Mouse (Mus musculus): ENCODE data around the gene Map2k7. TPM values are rescaled to one million over a fixed set of nuclear protein-coding genes. Genes with fewer than 3 reads are reported as not detected.

The Map2k7 gene
- polyA plus RNA-seq, 1 experiment from 2014 or later = 20.3 TPM

DNA sequence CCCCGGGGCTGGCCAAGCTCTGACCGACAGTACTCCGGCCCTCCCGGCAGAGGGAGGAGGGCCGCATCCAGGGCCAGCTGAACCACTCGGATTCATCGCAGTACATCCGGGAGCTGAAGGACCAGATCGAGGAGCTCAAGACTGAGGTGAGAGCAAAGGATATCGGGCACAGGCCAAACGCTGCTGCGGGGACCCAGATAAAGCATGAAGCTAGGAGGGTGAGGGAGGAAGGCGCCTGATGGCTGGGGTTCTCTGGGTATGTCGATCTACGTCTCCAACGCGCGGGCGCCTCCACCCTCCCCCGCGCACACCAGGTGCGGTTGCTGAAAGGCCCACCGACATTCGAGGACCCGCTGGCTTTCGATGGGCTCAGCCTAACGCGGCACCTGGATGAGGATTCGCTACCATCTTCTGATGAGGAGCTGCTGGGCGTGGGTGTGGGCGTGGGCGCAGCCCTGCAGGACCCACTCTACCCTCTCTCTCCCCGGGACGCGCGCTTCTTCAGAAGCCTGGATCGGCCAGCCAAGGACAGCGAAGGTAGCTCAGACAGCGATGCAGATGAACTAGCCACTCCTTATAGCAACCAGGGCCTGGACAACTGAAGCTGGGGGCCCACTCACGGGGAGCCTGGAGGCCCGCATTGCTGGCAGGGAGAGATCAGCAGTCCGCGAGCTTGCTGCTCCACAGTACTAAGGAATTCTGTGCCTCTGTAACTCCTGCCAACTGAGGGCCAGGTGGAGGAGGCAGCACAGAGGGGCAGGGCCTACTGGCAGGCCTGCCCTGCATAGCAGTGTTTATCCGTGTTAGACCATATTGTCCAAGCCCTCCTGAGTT lies 32.1 kb upstream of the Map2k7 start:
- 11% methylated on average over 44 of the region's 44 CpGs for WGBS
- H3K36me3 ChIP-seq (ENCODE audit: control insufficient read depth, insufficient read depth, low read length) = peaks cover 76% of the 10 kb centered on the region
- ATAC-seq (peak; percentile 38), DNase-seq (ENCODE audit: low spot score) (no peak)
- H3K27me3 ChIP-seq (replicated peaks; ENCODE audit: control insufficient read depth, insufficient read depth, low read length) = peaks cover 15% of the 10 kb centered on the region
- H3K9ac ChIP-seq (ENCODE audit: low read length) = peak overlapping the region; percentile 25; the same call in 1 of the 2 replicates
- peaks cover 3% of the 10 kb centered on the region; the same call in 1 of the 2 replicates for H3K4me1 ChIP-seq (ENCODE audit: control insufficient read depth, insufficient read depth, low read length)
- no peak overlapping the region for H3K4me3 ChIP-seq (ENCODE audit: low read depth, low read length)
- H3K4me2 ChIP-seq (ENCODE audit: low read length) = peak overlapping the region; percentile 12; the same call in 1 of the 2 replicates
- H3K9me3 ChIP-seq (replicated peaks; ENCODE audit: control insufficient read depth, low read length) = no peaks in the 10 kb centered on the region
- H3K27ac ChIP-seq (ENCODE audit: low read depth, low read length) = no peak overlapping the region

DNA sequence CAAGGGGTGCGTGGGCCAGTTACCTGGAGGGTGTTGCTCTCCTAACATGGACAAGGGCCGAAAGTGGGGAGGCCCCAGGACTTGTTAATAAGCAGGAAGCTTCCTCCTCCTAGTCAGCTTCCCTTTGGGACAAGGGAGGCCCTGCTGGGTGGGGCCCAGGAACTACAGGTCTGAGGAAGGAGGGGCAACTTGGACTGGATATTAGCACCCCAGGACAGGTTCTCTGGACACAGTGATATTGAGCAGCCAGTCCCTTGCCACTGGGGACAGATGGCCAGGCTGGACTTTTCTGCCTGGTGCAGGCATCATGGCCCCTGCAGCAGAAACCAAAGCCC lies 31.6 kb upstream of the Map2k7 start:
- H3K4me3 ChIP-seq (ENCODE audit: low read depth, low read length) = no peak overlapping the region
- DNase-seq (ENCODE audit: low spot score) (no peak), ATAC-seq (no peak)
- H3K4me1 ChIP-seq (ENCODE audit: control insufficient read depth, insufficient read depth, low read length) = peaks cover 3% of the 10 kb centered on the region; the same call in 1 of the 2 replicates
- H3K27me3 ChIP-seq (replicated peaks; ENCODE audit: control insufficient read depth, insufficient read depth, low read length) = peaks cover 15% of the 10 kb centered on the region
- 49% methylated on average over 2 of the region's 2 CpGs for WGBS
- no peaks in the 10 kb centered on the region for H3K9me3 ChIP-seq (replicated peaks; ENCODE audit: control insufficient read depth, low read length)
- H3K9ac ChIP-seq (ENCODE audit: low read length) = peak overlapping the region; percentile 25; the same call in 1 of the 2 replicates
- H3K4me2 ChIP-seq (ENCODE audit: low read length) = no peak overlapping the region
- no peak overlapping the region for H3K27ac ChIP-seq (ENCODE audit: low read depth, low read length)
- peaks cover 74% of the 10 kb centered on the region for H3K36me3 ChIP-seq (ENCODE audit: control insufficient read depth, insufficient read depth, low read length)

DNA sequence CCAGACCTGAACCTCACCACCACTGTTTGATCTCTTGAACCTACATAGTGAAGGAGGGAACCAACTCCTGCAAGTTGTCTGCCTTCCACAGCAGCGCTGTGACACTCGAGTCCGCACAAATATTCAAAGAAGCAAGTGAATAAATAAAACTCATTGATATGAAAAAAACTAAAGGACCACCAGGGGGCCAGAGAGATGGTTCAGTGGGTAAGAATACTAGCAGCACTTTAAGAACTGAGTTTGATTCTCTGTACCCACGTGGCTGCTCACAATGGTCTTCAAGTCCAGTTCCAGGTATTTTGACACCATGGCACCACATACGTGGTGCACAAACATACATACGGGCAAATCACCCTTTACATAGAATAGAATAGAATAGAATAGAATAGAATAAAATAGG lies 27.4 kb upstream of the Map2k7 start:
- Histone ChIP-seq H3K27me3 (replicated peaks; ENCODE audit: control insufficient read depth, insufficient read depth, low read length) (0 out of 2 replicates have a peak, but pooled peaks cover 3% of the 10 kb centered on the region), H3K4me2 (ENCODE audit: low read length) (no peak overlapping the region), H3K4me3 (ENCODE audit: low read depth, low read length) (no peak overlapping the region), H3K27ac (ENCODE audit: low read depth, low read length) (no peak overlapping the region), H3K4me1 (ENCODE audit: control insufficient read depth, insufficient read depth, low read length) (peaks cover 35% of the 10 kb centered on the region), H3K9ac (ENCODE audit: low read length) (no peak overlapping the region), H3K9me3 (replicated peaks; ENCODE audit: control insufficient read depth, low read length) (no peaks in the 10 kb centered on the region), H3K36me3 (ENCODE audit: control insufficient read depth, insufficient read depth, low read length) (peaks cover 59% of the 10 kb centered on the region)
- ATAC-seq = no peak
- 64% methylated on average over 6 of the region's 6 CpGs for WGBS
- DNase-seq (ENCODE audit: low spot score) = no peak

DNA sequence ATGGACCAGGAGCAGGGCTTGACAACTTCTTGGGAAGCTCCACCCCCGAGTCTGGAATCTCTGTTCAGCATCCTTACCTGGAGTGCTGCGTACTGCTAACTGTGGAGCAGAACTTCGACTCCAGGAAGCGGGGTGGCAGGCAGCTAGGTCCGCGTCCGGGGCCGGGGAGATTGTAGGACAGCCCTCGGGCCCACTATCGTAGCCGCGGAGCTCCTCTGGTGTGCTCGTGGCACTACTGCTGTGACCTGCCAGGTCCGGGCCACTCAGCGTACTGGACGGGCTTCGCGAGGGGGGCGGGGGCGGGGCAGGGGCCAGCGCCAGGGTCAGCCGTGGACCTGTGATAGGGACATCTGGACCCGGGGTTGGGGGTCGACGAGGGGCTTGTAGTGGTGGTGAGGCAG lies 25.7 kb upstream of the Map2k7 start:
- Histone ChIP-seq H3K4me1 (ENCODE audit: control insufficient read depth, insufficient read depth, low read length) (peaks cover 36% of the 10 kb centered on the region), H3K4me2 (ENCODE audit: low read length) (peak overlapping the region; percentile 83), H3K4me3 (ENCODE audit: low read depth, low read length) (peak overlapping the region; percentile 41), H3K27me3 (replicated peaks; ENCODE audit: control insufficient read depth, insufficient read depth, low read length) (no peaks in the 10 kb centered on the region), H3K9ac (ENCODE audit: low read length) (peak overlapping the region; percentile 62), H3K9me3 (replicated peaks; ENCODE audit: control insufficient read depth, low read length) (no peaks in the 10 kb centered on the region), H3K27ac (ENCODE audit: low read depth, low read length) (peak overlapping the region; percentile 27; the same call in 1 of the 2 replicates), H3K36me3 (ENCODE audit: control insufficient read depth, insufficient read depth, low read length) (peaks cover 43% of the 10 kb centered on the region)
- ATAC-seq (peak; percentile 2; the same call in 1 of the 2 replicates), DNase-seq (ENCODE audit: low spot score) (no peak)
- WGBS = 4% methylated on average over 25 of the region's 25 CpGs

DNA sequence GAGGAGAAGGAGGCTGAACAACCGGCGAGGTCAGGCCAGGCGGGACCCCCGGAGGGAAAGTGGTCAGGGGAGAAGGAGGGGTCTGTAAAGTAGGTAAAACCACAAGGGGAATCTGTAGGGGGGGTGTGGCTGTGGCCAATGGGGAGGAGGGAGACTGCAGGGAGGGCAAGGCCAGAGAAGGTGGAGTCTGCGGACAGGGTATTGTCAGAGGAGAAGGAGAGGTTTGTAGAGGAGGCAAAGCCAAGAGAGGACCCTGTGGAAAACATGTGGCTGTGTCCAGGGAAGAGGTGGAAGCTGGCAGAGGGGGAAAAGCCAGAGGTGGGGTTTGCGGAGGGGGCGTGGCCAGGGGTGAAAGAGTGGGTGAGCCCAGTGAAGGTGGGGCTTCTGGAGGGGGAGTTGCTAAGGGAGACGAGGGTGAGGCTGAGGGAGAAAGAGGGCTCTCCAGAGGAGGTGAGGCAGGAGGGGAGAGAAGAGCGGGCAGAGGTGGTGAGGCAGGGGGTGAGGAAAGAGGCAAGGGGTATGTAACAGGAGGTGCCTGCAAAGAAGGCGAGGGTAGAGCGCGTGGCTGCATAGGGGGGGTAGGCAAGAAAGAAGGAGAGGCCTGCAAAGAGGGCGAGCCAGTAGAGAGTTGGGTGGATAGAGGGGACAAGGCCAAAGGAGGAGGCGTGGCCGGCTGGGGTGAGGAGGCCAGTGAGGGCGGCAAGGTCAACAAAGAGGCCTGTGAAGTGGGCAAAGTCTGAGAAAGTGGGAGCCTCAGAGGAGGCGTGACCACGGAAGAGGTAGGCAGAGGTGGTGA lies 25.1 kb upstream of the Map2k7 start:
- 7% methylated on average over 18 of the region's 18 CpGs for WGBS
- Histone ChIP-seq H3K27me3 (replicated peaks; ENCODE audit: control insufficient read depth, insufficient read depth, low read length) (no peaks in the 10 kb centered on the region), H3K9me3 (replicated peaks; ENCODE audit: control insufficient read depth, low read length) (no peaks in the 10 kb centered on the region), H3K9ac (ENCODE audit: low read length) (peak overlapping the region; percentile 62), H3K36me3 (ENCODE audit: control insufficient read depth, insufficient read depth, low read length) (peaks cover 38% of the 10 kb centered on the region), H3K4me2 (ENCODE audit: low read length) (peak overlapping the region; percentile 83), H3K27ac (ENCODE audit: low read depth, low read length) (peak overlapping the region; percentile 27; the same call in 1 of the 2 replicates), H3K4me3 (ENCODE audit: low read depth, low read length) (peak overlapping the region; percentile 41), H3K4me1 (ENCODE audit: control insufficient read depth, insufficient read depth, low read length) (peaks cover 37% of the 10 kb centered on the region)
- ATAC-seq (peak; percentile 3; the same call in 1 of the 2 replicates), DNase-seq (ENCODE audit: low spot score) (peak; percentile 51)

DNA sequence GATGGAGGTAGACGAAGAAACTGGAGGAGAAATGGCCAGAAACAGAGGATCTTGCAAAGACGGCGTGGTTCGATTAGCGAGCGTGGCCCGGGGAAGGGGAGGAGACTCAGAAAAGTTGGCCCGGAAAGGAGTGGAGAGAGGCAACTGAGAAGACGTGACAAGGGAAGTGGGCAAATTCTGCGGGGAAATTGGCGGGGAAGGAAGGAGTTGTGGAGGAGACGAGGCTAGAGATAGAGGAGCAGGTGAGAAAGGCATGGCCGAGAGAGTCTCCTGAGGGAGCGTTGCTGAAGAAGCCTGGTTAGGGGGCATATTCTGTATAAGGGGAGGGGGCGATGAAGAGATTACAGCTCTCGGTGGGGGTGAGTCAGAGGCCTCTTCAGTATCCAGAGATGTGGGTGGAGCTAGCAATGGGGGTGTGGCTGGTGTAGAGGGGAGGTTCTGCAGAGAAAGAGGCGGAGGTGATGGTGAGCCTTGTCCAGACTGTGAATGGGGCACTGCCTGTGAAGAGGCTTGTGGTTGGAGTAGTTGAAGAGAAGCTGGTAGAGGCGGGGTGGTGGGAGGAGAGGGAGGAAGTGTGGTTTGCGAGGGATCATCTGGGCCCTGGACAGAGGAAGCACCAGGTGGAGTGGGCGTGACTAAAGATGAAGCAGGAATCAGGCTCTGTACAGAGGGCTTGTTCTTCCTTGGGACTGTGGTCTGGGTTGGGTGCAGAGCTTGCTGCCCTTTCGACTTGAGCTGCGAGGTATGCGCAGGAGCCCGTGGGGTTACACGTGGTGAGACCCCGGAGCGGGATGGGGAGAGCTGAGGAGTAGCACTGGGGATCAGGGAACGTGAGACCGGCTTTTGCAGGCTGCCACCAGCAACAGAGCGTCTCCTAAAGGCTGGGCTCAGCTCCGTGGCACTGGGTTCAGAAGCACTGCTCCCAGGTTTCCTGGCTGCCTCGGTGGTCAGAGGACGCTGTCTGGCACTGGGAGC lies 24.2 kb upstream of the Map2k7 start:
- ATAC-seq (no peak), DNase-seq (ENCODE audit: low spot score) (peak; percentile 52)

DNA sequence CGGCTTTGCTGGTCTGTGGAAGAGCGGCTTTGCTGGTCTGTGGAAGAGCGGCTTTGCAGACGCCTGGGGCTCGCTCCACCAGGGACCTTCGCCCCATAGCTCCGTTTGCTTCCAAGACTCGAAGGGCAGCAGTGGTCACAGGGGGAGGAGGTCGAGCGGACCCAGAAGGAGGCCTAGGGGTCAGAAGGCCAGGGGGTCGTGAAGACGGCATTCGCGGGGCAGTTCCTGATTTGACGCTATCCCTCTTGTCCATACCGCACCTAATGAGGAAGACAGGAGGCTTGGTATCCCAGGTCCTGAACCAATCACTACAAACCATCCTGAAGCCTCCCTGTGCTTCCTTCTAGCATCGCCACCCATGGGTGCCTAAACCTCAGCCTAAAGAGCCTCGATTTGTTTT lies 22.2 kb upstream of the Map2k7 start:
- Histone ChIP-seq H3K9ac (ENCODE audit: low read length) (peak overlapping the region; percentile 95), H3K4me2 (ENCODE audit: low read length) (peak overlapping the region; percentile 83), H3K4me1 (ENCODE audit: control insufficient read depth, insufficient read depth, low read length) (peaks cover 37% of the 10 kb centered on the region), H3K27me3 (replicated peaks; ENCODE audit: control insufficient read depth, insufficient read depth, low read length) (no peaks in the 10 kb centered on the region), H3K9me3 (replicated peaks; ENCODE audit: control insufficient read depth, low read length) (no peaks in the 10 kb centered on the region), H3K27ac (ENCODE audit: low read depth, low read length) (peak overlapping the region; percentile 96), H3K36me3 (ENCODE audit: control insufficient read depth, insufficient read depth, low read length) (peaks cover 15% of the 10 kb centered on the region), H3K4me3 (ENCODE audit: low read depth, low read length) (peak overlapping the region; percentile 71)
- DNase-seq (ENCODE audit: low spot score) (no peak), ATAC-seq (peak; percentile 11)
- 4% methylated on average over 18 of the region's 18 CpGs for WGBS

More for the DNA sequence above, 24.2 kb upstream of the Map2k7 start:
- Histone ChIP-seq H3K4me3 (ENCODE audit: low read depth, low read length) (peak overlapping the region; percentile 41), H3K4me2 (ENCODE audit: low read length) (peak overlapping the region; percentile 83), H3K9ac (ENCODE audit: low read length) (peak overlapping the region; percentile 62), H3K9me3 (replicated peaks; ENCODE audit: control insufficient read depth, low read length) (no peaks in the 10 kb centered on the region), H3K4me1 (ENCODE audit: control insufficient read depth, insufficient read depth, low read length) (peaks cover 37% of the 10 kb centered on the region), H3K27me3 (replicated peaks; ENCODE audit: control insufficient read depth, insufficient read depth, low read length) (no peaks in the 10 kb centered on the region), H3K36me3 (ENCODE audit: control insufficient read depth, insufficient read depth, low read length) (peaks cover 34% of the 10 kb centered on the region), H3K27ac (ENCODE audit: low read depth, low read length) (0 out of 2 replicates have a peak overlapping the region, but pooled peaks have one; percentile 27)
- 14% methylated on average over 33 of the region's 33 CpGs for WGBS
